Mouse (Mus musculus): ENCODE results near the gene Osbpl6. TPM values are rescaled to one million over a fixed set of nuclear protein-coding genes. Genes with fewer than 3 reads are reported as not detected.
A peak's percentile ranks its signal among the peaks of the same experiment; 100 is the strongest.

The Osbpl6 gene
- polyA plus RNA-seq, 1 experiment from 2014 or later, result 17.6 TPM

DNA sequence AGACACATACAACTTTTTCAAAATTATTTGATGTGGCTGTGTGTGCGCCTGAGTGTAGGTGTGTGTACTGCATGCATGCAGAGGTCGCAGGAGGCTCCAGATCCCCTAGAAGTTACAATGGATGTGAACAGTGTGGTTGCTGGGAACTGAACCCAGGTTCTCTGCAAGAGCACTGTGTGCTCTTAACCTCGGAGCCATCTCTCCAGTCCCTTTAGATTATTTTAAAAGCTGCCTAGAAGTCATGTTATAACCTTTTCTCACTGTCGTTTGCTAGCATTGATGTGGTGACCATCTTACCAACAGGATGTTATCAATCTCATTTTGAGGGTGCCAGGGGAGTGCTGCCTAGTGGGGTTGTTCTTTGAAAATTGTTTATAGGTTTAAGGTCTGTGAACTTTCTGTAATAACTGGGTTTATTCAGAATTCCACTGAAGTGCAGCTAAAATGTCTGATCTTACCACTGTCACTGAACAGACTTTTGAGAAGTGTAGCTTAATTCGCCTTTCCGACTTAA, 15.2 kb downstream of the Osbpl6 start:
- no peak for DNase-seq
- no peak overlapping the region for H3K4me3 ChIP-seq (ENCODE audit: low read depth, low read length)

GRCm38 (mm10) chr2:76426816-76427215, 20.5 kb downstream of the Osbpl6 start:
- no peaks in the 10 kb centered on the region for H3K4me1 ChIP-seq (ENCODE audit: insufficient read depth)
- no peaks in the 10 kb centered on the region for H3K36me3 ChIP-seq (ENCODE audit: insufficient read depth)
- DNase-seq (peak; percentile 41), ATAC-seq (ENCODE audit: insufficient read depth) (no peak)
- no peak overlapping the region for H3K9ac ChIP-seq
- 41% methylated on average over 3 of the region's 3 CpGs for WGBS
- H3K9me3 ChIP-seq (ENCODE audit: low read depth, low read length), result no peaks in the 10 kb centered on the region
- H3K4me2 ChIP-seq, result no peak overlapping the region
- no peaks in the 10 kb centered on the region for H3K27me3 ChIP-seq (ENCODE audit: insufficient read depth, low read length)
- H3K27ac ChIP-seq (ENCODE audit: low read depth), result no peak overlapping the region
- H3K4me3 ChIP-seq (ENCODE audit: low read depth, low read length), result no peak overlapping the region
- no peak for TF ChIP-seq CTCF (IDR thresholded peaks at IDR 0.05; ENCODE audit: low read depth)

More for the DNA sequence above, 15.2 kb downstream of the Osbpl6 start:
- no peaks in the 10 kb centered on the region for H3K4me1 ChIP-seq (ENCODE audit: insufficient read depth)
- no peak overlapping the region for H3K4me2 ChIP-seq
- H3K9me3 ChIP-seq (ENCODE audit: low read depth, low read length), result no peaks in the 10 kb centered on the region
- WGBS, result 53% methylated on average over 6 of the region's 6 CpGs
- no peaks in the 10 kb centered on the region for H3K36me3 ChIP-seq (ENCODE audit: insufficient read depth)
- no peak for ATAC-seq (ENCODE audit: insufficient read depth)
- H3K27me3 ChIP-seq (ENCODE audit: insufficient read depth, low read length), result no peaks in the 10 kb centered on the region
- no peak for TF ChIP-seq CTCF (IDR thresholded peaks at IDR 0.05; ENCODE audit: low read depth)
- no peak overlapping the region for H3K9ac ChIP-seq
- H3K27ac ChIP-seq (ENCODE audit: low read depth), result no peak overlapping the region

DNA sequence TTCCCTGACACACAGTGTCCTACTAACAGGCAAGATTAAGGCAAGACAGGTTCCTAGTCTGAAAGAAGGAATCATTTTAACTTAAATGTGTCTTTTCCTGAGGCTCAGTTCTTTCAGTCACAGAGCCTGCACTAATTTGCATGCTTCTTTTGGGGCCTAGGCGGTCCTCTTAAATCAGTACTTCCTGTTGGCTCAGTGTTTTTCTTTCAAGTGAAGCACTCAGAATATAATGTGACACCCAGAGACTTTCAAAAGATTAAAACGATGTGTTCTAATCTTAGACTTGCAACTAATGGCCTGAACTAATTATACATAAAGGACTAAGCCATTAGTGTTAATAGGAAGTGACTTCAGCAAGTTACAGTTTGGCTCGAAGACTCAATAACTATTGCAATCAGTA, 23.0 kb downstream of the Osbpl6 start:
- no peak for DNase-seq
- Histone ChIP-seq H3K27me3 (ENCODE audit: insufficient read depth, low read length) (no peaks in the 10 kb centered on the region), H3K4me1 (ENCODE audit: insufficient read depth) (no peaks in the 10 kb centered on the region), H3K4me3 (ENCODE audit: low read depth, low read length) (no peak overlapping the region), H3K9me3 (ENCODE audit: low read depth, low read length) (no peaks in the 10 kb centered on the region), H3K9ac (no peak overlapping the region), H3K4me2 (no peak overlapping the region), H3K36me3 (ENCODE audit: insufficient read depth) (no peaks in the 10 kb centered on the region), H3K27ac (ENCODE audit: low read depth) (no peak overlapping the region)
- WGBS, result 68% methylated on average over 3 of the region's 3 CpGs
- no peak for ATAC-seq (ENCODE audit: insufficient read depth)
- no peak for TF ChIP-seq CTCF (IDR thresholded peaks at IDR 0.05; ENCODE audit: low read depth)

DNA sequence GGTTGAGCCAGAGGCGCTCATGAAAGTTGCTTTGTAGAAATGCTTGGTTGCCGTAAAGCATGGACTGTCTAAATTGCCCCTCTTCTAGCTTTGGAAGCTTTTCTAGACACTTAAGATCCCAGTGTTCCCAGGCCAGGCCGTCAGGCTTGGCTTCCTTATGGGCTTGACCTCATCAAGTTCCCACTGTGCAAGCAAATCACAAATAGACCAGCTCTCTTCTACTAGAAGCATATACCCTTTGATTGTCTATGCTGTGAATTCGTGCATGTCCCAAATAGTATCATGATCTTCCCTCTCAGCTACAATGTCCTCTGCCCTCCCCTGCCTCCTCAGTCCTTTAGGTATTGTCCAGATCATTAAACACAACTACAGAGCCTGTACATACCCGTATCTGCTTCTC, 23.5 kb downstream of the Osbpl6 start:
- Histone ChIP-seq H3K9me3 (ENCODE audit: low read depth, low read length) (no peaks in the 10 kb centered on the region), H3K9ac (no peak overlapping the region), H3K36me3 (ENCODE audit: insufficient read depth) (no peaks in the 10 kb centered on the region), H3K27me3 (ENCODE audit: insufficient read depth, low read length) (no peaks in the 10 kb centered on the region), H3K4me1 (ENCODE audit: insufficient read depth) (no peaks in the 10 kb centered on the region), H3K4me2 (no peak overlapping the region), H3K27ac (ENCODE audit: low read depth) (no peak overlapping the region), H3K4me3 (ENCODE audit: low read depth, low read length) (no peak overlapping the region)
- 83% methylated on average over 5 of the region's 5 CpGs for WGBS
- ATAC-seq (ENCODE audit: insufficient read depth) (no peak), DNase-seq (no peak)
- TF ChIP-seq CTCF (IDR thresholded peaks at IDR 0.05; ENCODE audit: low read depth), result no peak

- no peak overlapping the region for H3K27ac ChIP-seq (ENCODE audit: low read depth)
- no peak for TF ChIP-seq CTCF (IDR thresholded peaks at IDR 0.05; ENCODE audit: low read depth)
- H3K9me3 ChIP-seq (ENCODE audit: low read depth, low read length), result no peaks in the 10 kb centered on the region
- WGBS, result 83% methylated on average over 3 of the region's 3 CpGs
- no peak overlapping the region for H3K4me3 ChIP-seq (ENCODE audit: low read depth, low read length)
- DNase-seq, result no peak
- no peak for ATAC-seq (ENCODE audit: insufficient read depth)
- no peaks in the 10 kb centered on the region for H3K36me3 ChIP-seq (ENCODE audit: insufficient read depth)
- H3K4me2 ChIP-seq, result no peak overlapping the region
- H3K27me3 ChIP-seq (ENCODE audit: insufficient read depth, low read length), result no peaks in the 10 kb centered on the region
- no peaks in the 10 kb centered on the region for H3K4me1 ChIP-seq (ENCODE audit: insufficient read depth)
- H3K9ac ChIP-seq, result no peak overlapping the region
Measured at GRCm38 (mm10) chr2:76430539-76430938, 24.2 kb downstream of the Osbpl6 start.

DNA sequence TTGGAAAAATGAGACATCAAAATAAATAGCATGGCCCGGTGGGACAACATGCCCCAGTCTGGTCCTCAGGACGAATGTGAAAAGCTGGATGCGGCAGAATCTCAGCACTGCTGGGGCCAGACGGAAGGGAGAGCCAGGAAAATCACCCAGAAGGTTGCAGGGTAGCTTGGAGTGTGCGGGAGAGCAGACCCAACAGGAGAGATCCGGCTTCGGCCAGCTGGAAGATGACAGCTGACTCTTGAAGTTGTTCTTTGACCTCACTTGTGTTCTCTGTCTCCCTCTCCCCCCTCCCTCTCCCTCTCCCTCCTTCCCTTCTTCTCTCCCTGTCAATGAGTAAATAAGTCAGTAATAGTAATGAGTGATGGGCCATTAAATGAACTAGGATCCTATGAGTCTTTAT, 27.9 kb downstream of the Osbpl6 start:
- 42% methylated on average over 7 of the region's 7 CpGs for WGBS
- no peaks in the 10 kb centered on the region for H3K4me1 ChIP-seq (ENCODE audit: insufficient read depth)
- no peaks in the 10 kb centered on the region for H3K36me3 ChIP-seq (ENCODE audit: insufficient read depth)
- TF ChIP-seq CTCF (IDR thresholded peaks at IDR 0.05; ENCODE audit: low read depth), result no peak
- H3K4me3 ChIP-seq (ENCODE audit: low read depth, low read length), result no peak overlapping the region
- H3K9ac ChIP-seq, result no peak overlapping the region
- H3K27me3 ChIP-seq (ENCODE audit: insufficient read depth, low read length), result no peaks in the 10 kb centered on the region
- no peak overlapping the region for H3K4me2 ChIP-seq
- no peak overlapping the region for H3K27ac ChIP-seq (ENCODE audit: low read depth)
- DNase-seq (peak; percentile 22), ATAC-seq (ENCODE audit: insufficient read depth) (no peak)
- no peaks in the 10 kb centered on the region for H3K9me3 ChIP-seq (ENCODE audit: low read depth, low read length)

DNA sequence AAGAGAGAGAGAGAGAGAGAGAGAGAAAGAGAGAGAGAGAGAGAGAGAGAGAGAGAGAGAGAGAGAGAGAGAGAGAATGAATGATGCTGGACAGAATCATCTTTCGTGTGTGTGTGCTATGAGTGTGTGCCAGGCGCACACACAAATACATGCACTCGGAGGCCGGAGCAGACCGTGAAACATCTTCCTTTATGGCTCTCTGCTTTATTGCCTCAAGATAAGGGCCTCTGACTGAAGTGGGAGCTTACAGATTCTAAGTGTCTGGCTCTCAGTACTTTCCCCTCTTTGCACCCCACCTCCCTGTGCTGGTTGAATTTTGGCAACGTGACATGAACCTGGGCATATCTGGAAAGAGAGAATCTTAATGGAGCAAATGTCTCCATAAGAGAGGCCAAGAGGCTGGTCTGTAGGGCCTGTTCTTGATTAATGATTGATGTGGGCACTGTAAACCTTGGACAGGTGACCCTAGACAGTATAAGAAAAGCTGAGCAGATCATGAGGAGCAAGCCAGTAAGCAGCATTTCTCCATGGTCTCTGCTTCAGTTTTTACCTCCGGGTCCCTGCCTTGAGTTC, 29.4 kb downstream of the Osbpl6 start:
- 41% methylated on average over 7 of the region's 7 CpGs for WGBS

More for the DNA sequence above, 29.4 kb downstream of the Osbpl6 start:
- TF ChIP-seq CTCF (IDR thresholded peaks at IDR 0.05; ENCODE audit: low read depth), result no peak
- no peaks in the 10 kb centered on the region for H3K4me1 ChIP-seq (ENCODE audit: insufficient read depth)
- DNase-seq, result peak; percentile 9
- H3K36me3 ChIP-seq (ENCODE audit: insufficient read depth), result no peaks in the 10 kb centered on the region
- H3K4me3 ChIP-seq (ENCODE audit: low read depth, low read length), result no peak overlapping the region
- no peak for ATAC-seq (ENCODE audit: insufficient read depth)
- no peak overlapping the region for H3K4me2 ChIP-seq
- H3K27me3 ChIP-seq (ENCODE audit: insufficient read depth, low read length), result no peaks in the 10 kb centered on the region
- H3K9ac ChIP-seq, result no peak overlapping the region
- H3K27ac ChIP-seq (ENCODE audit: low read depth), result no peak overlapping the region
- H3K9me3 ChIP-seq (ENCODE audit: low read depth, low read length), result no peaks in the 10 kb centered on the region

Measured in lung, embryonic 14.5 days (tissue).